Mouse (Mus musculus): ENCODE measurements at regions not wholly inside any gene's neighbourhood (a gene's known extent, or its start where the extent isn't known, plus 50 kb on each side); places are given as distances from the start of the nearest gene placed in this dataset.

DNA sequence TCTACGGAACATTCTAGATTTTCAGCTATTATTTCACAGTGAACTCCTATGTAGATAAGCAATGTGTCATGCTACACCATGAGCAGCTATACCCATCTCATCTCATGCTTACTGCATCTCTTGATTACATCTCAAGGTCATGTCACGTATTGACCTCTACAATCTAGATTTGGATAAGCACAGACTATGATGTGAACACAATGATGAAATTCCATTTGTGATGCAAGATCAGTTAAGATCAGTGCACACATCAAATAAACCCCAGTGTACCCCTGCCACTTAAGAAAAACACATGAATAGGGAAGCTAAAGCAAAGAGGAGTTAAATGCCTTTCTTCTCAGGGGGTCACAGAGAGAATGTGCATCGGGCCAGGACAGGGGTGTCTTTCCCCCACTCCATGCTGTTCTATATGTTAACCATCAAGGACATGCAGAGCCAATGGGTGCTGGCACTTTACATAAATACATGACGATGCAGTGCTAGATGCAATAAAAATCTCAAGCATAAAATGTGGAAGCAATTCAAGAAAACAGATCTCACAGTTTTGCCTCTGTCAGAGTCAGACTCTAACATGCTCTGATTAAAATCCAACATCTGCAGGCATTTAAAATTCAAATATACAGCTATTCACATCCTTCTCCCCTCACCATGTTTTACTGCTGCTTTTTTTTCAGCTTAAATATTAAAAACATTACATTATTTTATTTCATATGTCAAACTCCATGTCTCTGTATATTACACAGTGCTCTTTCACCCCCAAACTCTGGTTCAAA is 157.1 kb upstream of the Gm15217 start:
- TF ChIP-seq MAX (IDR thresholded peaks at IDR 0.05; ENCODE audit: low read depth) (no peak), POLR2AphosphoS2 (IDR thresholded peaks at IDR 0.05; ENCODE audit: insufficient read length, low read depth) (no peak)

All from myocyte (in vitro differentiated cells).